Mouse (Mus musculus): ENCODE data around the gene Shank1. TPM values are rescaled to one million over a fixed set of nuclear protein-coding genes. Genes with fewer than 3 reads are reported as not detected.

Gene Shank1
- polyA plus RNA-seq, 1 experiment from 2014 or later: 4.6 TPM

DNA sequence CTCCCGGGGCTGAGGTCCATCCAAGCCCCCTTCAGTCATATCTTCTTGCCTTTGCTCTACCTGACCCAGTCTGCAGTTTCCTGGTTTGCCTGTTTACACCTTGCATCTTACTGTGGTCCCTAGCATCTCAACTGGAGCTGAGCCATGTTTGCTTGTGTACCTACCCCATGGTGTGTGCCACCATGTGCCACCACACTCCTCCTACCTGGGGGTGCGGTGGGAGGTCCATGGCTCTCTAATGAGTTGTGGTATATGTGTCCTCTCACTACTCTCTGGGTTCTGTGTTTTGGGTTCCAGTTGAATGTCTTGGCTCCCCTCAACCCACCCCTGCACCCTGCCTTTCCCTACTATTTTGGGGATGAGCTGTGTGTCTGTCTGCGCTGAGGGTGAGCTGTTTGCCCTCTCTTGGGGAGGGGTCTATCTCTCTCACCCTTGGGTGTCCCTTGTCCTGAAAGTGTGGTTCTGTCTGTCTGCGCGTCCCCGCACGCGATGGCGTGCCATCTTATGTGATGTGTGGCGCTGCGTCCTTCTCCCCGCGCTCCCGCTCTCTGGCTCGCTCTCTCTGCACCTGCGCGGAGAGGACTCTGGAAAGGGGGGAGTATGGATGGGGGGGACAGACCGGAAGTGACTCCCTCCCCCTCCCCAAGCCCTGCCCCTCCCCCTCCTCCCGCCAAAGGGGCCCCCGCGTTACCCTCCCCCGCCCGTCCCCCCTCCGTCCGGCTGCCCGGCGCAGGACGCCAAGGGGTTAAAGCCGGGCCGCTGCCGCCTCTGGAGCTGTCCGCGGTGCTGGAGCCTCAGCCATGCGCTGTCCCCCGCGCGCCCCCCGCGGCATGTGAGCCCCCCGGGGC, 25.2 kb downstream of the Shank1 start:
- DNase-seq (ENCODE audit: low spot score): peak; percentile 59
- Histone ChIP-seq H3K4me1 (replicated peaks) (peaks cover 28% of the 10 kb centered on the region), H3K9me3 (no peaks in the 10 kb centered on the region), H3K27ac (peak overlapping the region; percentile 81), H3K36me3 (no peaks in the 10 kb centered on the region), H3K27me3 (ENCODE audit: insufficient read depth, poor library complexity, severe bottlenecking) (peaks cover 81% of the 10 kb centered on the region), H3K4me3 (peak overlapping the region; percentile 61)
- WGBS: 3% methylated on average over 30 of the region's 40 CpGs

DNA sequence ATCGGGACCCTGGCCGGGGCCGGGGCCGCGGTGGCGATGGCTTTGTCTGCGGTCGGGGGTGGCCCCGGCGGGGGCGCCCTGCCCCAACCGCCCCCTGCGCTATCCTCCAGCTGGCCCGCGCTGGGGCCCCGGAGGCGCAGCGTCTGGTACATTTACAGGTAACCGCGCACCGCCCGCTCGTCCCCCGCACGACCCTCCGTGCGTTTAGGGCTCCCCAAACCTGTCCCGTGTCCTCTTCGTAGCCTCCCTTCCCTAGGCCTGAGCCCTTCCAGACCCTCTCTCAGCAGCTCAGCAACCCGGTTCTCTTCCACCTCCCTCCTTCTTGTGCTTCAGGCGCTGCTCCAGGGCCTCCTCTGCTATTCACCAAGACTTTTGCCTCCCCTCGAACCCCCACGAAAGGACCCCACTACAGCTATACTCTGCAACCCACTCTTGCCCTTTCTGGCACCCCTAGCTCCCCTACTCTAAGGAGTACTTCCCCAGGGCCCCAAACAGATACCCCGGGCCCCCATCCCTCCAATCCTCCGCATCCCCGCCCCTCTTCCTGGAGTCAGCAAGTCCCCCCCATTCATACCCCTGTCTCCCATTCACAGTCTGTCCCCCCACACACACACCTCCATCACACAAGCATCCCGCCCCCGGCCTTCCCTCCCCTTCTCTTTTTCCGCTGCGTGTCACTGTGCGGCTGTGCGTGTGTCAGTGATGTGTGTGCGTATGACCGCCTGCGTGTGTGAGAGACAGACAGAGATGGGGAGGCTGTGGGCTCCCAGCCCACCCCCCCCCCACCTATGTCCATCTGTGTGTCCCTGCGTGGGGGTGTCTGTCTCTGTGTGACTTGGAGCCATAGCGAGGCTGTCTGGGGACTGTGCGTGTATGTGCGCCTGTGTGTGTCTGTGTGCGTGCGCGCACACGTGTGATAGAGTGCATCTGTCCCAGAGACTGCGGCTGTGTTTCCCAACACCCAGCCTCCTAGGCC, 26.3 kb downstream of the Shank1 start:
- H3K9me3 ChIP-seq: no peaks in the 10 kb centered on the region
- WGBS: 2% methylated on average over 51 of the region's 54 CpGs
- DNase-seq (ENCODE audit: low spot score): no peak
- peak overlapping the region; percentile 81 for H3K27ac ChIP-seq
- H3K4me1 ChIP-seq (replicated peaks): peaks cover 28% of the 10 kb centered on the region
- H3K36me3 ChIP-seq: no peaks in the 10 kb centered on the region
- peaks cover 89% of the 10 kb centered on the region for H3K27me3 ChIP-seq (ENCODE audit: insufficient read depth, poor library complexity, severe bottlenecking)
- peak overlapping the region; percentile 61 for H3K4me3 ChIP-seq

DNA sequence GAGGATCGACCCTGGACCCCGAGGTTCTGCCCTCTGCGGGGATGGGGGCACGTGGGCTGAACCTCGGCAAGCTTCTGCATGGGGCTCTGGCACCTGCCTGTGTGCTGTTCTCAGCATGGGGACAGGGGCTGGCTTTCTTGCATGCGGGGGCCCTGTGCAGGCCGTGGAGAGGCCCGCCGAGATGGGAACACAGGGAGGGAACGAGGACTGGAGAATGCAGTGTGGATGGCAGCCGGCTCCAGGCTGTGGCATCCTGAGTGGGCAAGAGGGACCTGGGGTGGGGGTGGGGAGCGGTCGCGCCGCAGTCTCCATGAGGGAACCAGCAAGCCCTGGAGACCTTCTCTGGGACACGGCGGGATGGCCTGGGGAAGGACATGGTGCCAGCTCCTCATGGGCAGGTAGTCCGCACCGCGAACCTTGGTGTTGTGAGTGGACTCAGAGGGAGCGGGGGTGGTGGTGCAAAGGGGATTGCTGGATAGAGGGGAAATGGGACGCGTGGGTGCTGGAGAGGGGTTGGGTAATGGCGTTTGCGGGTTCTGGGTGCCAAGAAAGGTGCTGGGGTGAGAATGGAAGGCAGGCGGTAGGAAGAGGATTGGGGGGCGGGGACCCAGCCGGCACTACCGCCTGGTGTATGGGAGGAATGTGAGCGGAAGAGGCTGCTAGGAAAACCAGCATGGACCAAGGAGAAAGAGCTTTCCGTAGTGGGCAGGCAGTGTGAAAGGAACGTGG, 27.2 kb downstream of the Shank1 start:
- Histone ChIP-seq H3K36me3 (no peaks in the 10 kb centered on the region), H3K4me3 (peak overlapping the region; percentile 61), H3K27ac (no peak overlapping the region), H3K27me3 (ENCODE audit: insufficient read depth, poor library complexity, severe bottlenecking) (peaks cover 94% of the 10 kb centered on the region), H3K4me1 (replicated peaks) (peaks cover 28% of the 10 kb centered on the region), H3K9me3 (no peaks in the 10 kb centered on the region)
- 4% methylated on average over 32 of the region's 32 CpGs for WGBS
- no peak for DNase-seq (ENCODE audit: low spot score)

DNA sequence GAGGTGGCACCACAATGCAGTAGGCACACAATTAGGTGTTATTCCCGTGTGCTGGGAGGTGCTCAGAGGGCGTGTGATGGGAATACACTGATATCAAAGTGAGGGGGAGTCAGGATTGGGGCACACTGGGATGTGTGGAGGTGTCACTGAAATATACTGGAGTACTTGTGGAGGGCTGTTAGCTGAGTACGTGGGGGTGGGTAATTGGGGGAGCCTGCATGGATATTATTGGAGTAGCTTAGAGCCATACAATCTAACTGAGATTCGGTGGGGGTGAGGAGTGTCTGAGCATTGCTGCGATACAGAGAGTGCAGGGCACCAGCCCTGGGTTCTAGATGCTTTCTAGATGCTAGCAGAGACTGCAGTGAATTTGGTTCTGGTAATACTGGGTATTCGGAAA, 30.2 kb downstream of the Shank1 start:
- Histone ChIP-seq H3K36me3 (peaks cover under 1% of the 10 kb centered on the region; the same call in 1 of the 2 replicates), H3K4me1 (replicated peaks) (peaks cover 34% of the 10 kb centered on the region), H3K27me3 (ENCODE audit: insufficient read depth, poor library complexity, severe bottlenecking) (peaks cover 93% of the 10 kb centered on the region), H3K27ac (no peak overlapping the region), H3K4me3 (no peak overlapping the region), H3K9me3 (no peaks in the 10 kb centered on the region)
- no peak for DNase-seq (ENCODE audit: low spot score)
- WGBS: 70% methylated on average over 6 of the region's 6 CpGs

DNA sequence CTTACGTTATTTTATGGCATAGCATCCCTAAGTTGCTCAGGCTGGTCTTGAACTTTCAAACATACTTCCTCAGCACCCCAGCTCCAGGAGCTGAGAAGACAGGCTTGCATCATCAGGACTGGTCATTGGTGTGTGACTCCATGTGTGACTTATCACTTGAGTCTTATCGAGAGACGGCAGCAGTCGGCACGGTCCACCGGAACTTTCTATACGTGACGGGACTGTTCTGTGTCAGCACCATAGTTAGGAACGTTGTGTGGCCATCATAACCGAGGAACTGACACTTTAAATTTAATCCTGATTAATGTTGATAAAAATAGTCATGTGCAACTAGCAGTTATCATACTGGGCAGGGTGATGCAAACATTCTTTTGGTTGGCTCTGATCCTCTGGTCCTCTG, 31.1 kb downstream of the Shank1 start:
- Histone ChIP-seq H3K27me3 (ENCODE audit: insufficient read depth, poor library complexity, severe bottlenecking) (peaks cover 86% of the 10 kb centered on the region), H3K27ac (no peak overlapping the region), H3K9me3 (no peaks in the 10 kb centered on the region), H3K4me1 (replicated peaks) (peaks cover 25% of the 10 kb centered on the region), H3K4me3 (no peak overlapping the region), H3K36me3 (peaks cover 6% of the 10 kb centered on the region; the same call in 1 of the 2 replicates)
- WGBS: 90% methylated on average over 10 of the region's 10 CpGs
- no peak for DNase-seq (ENCODE audit: low spot score)

DNA sequence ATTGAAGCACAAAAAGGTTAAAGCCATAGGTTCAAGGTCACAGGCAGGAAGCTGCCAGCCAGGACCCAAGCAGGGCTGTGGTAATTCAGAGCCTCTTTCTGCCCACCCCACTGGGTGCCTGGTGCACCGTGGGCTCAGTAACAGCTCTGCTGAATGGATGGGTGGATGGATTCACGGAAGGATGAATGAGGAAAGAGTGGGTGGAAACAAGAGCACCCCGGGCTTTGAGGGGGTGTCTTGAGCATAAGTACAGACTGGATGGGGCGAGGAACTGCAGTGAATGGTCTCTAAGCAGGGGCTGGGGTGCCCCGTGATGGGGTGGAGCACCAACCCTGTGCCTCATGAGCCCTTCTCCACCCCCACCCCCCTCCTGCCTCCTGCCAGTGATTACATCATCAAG, 31.7 kb downstream of the Shank1 start:
- peaks cover 82% of the 10 kb centered on the region for H3K27me3 ChIP-seq (ENCODE audit: insufficient read depth, poor library complexity, severe bottlenecking)
- WGBS: 69% methylated on average over 5 of the region's 5 CpGs
- H3K9me3 ChIP-seq: no peaks in the 10 kb centered on the region
- no peak for DNase-seq (ENCODE audit: low spot score)
- no peak overlapping the region for H3K27ac ChIP-seq
- peaks cover 7% of the 10 kb centered on the region; the same call in 1 of the 2 replicates for H3K36me3 ChIP-seq
- H3K4me1 ChIP-seq (replicated peaks): peaks cover 19% of the 10 kb centered on the region
- H3K4me3 ChIP-seq: no peak overlapping the region

DNA sequence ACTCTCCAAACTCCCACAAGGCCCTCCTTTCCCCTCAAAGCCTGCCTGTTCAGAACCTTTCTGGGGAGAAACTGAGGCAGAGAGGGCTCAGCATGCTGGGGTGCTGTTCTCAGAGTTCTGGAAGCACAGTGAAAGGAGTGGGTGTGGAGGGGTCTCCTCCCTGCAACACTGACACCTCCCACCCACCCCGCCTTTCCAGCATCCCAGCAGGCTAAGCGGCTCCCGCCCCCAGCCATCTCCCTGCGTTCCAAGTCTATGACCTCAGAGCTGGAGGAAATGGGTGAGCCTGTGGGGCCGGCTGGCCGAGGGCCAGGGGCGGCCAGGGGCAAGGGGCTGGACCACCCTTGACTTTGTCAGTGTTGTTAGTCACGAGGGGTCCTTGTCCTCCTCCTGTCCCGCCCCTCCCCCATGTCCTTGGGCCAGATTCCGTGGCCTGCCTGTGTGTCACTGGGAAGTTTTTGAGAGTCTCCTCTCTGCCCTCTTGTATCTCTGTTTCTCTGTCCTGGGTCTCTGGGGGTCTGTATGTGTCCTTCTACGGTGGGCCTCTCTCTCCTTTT, 33.5 kb downstream of the Shank1 start:
- peaks cover 79% of the 10 kb centered on the region for H3K27me3 ChIP-seq (ENCODE audit: insufficient read depth, poor library complexity, severe bottlenecking)
- H3K9me3 ChIP-seq: no peaks in the 10 kb centered on the region
- 0 out of 2 replicates have a peak overlapping the region, but pooled peaks have one; percentile 0 for H3K27ac ChIP-seq
- 24% methylated on average over 11 of the region's 11 CpGs for WGBS
- peaks cover 8% of the 10 kb centered on the region for H3K4me1 ChIP-seq (replicated peaks)
- peaks cover 7% of the 10 kb centered on the region; the same call in 1 of the 2 replicates for H3K36me3 ChIP-seq
- peak; percentile 7 for DNase-seq (ENCODE audit: low spot score)
- H3K4me3 ChIP-seq: no peak overlapping the region

DNA sequence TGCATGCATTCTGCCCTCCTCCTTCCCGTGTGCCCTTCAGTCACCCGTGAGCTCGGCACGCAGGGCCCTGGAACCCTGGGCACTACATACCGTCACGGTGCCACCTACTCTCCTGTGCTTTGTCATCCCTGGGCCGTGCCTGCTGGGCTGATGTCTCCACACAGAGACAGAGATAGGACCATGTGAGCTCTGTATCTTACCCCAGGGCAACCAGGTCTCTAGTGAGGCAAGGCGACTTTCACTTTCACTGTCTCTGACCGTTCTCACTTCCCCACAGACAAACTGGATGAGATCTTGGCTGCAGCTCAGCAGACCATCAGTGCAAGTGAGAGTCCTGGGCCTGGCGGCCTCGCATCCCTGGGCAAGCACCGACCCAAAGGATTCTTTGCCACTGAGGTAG, 34.6 kb downstream of the Shank1 start:
- H3K27ac ChIP-seq: no peak overlapping the region
- peaks cover 7% of the 10 kb centered on the region; the same call in 1 of the 2 replicates for H3K36me3 ChIP-seq
- DNase-seq (ENCODE audit: low spot score): no peak
- no peaks in the 10 kb centered on the region for H3K9me3 ChIP-seq
- no peak overlapping the region for H3K4me3 ChIP-seq
- 70% methylated on average over 12 of the region's 12 CpGs for WGBS
- peaks cover 79% of the 10 kb centered on the region for H3K27me3 ChIP-seq (ENCODE audit: insufficient read depth, poor library complexity, severe bottlenecking)
- peaks cover 8% of the 10 kb centered on the region for H3K4me1 ChIP-seq (replicated peaks)

DNA sequence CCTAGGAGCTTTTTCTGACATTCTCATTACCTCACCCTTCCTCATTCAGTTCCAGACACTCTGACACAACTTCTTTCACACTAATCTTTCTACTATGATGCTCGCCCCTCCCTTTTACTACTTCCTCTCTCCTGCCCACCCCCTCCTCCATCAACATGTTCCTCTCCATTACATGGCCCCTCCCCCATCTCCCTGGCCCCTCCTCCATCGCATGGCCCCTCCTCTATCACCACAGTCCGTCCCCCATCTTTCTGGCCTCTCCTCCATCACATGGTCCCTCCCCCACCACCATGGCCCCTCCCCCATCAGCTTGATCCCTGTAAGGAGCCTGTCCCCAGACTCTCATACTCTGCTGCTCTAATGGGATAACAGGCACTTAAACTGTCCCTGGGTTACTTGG, 39.0 kb downstream of the Shank1 start:
- H3K4me3 ChIP-seq: no peak overlapping the region
- H3K27ac ChIP-seq: no peak overlapping the region
- H3K36me3 ChIP-seq: peaks cover 7% of the 10 kb centered on the region; the same call in 1 of the 2 replicates
- DNase-seq (ENCODE audit: low spot score): no peak
- 29% methylated on average over 3 of the region's 3 CpGs for WGBS
- no peaks in the 10 kb centered on the region; the same call in 1 of the 2 replicates for H3K9me3 ChIP-seq
- peaks cover 85% of the 10 kb centered on the region for H3K27me3 ChIP-seq (ENCODE audit: insufficient read depth, poor library complexity, severe bottlenecking)
- H3K4me1 ChIP-seq (replicated peaks): peaks cover 40% of the 10 kb centered on the region

DNA sequence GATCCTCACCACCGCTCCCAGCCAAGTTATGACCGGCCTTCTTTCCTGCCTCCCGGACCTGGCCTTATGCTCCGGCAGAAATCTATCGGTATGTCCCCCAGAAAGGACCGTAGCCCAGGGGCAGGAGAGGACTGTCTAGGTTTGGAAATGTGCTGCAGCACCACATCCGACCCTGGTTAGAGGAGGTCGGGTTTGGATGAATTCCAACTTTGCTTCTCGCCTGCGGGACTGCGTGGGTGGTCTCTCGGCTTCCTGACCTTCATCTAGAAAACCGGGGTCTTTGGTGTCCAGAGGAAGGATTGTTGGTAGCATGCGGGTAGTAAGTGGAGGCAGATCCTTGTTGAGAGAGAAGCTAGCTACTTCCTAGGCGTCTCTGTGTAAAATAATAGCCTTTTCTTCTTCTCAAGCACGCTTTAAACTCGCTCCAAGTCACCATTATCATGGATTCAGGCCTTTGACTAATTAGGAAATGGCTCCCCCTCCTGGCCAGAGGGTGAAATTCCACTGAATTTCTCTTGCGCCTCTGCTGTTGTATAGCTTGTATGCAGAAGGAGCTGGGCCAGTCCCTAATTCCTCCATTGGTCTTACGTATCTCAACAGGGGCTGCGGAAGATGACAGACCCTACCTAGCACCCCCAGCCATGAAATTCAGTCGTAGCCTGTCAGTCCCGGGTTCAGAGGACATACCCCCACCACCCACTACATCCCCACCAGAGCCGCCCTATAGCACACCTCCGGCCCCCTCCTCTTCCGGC, 41.1 kb downstream of the Shank1 start:
- H3K4me1 ChIP-seq (replicated peaks): peaks cover 59% of the 10 kb centered on the region
- peak overlapping the region; percentile 62; the same call in 1 of the 2 replicates for H3K27ac ChIP-seq
- H3K27me3 ChIP-seq (ENCODE audit: insufficient read depth, poor library complexity, severe bottlenecking): peaks cover 92% of the 10 kb centered on the region
- H3K36me3 ChIP-seq: 0 out of 2 replicates have a peak, but pooled peaks cover 2% of the 10 kb centered on the region
- H3K9me3 ChIP-seq: no peaks in the 10 kb centered on the region; the same call in 1 of the 2 replicates
- peak; percentile 88 for DNase-seq (ENCODE audit: low spot score)
- H3K4me3 ChIP-seq: peak overlapping the region; percentile 45
- 5% methylated on average over 25 of the region's 25 CpGs for WGBS

All from hindbrain, embryonic 10.5 days (tissue).